Mouse (Mus musculus): ENCODE measurements around the gene Ets1.

DNA sequence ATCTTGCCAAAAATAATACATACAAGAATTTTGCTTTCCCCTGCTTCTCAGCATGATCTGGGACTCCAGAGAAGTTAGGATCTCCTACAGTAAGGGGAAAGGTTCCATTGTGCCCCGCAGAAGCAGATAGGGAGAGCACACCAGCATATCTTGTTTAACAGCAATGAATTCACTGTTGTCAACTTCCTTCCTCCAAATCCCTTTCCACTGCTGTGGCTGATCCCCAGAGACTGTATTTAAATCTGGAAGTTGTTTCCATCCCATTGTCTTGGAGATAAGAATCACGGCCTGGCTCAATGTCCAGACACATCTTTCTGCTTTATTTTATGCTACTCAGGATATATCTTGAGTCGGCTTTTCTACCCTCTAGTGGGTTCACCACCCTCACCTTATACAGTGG, 37.9 kb downstream of the Ets1 start:
- no peak for TF ChIP-seq CTCF (IDR thresholded peaks at IDR 0.05; ENCODE audit: low read depth)
- TF ChIP-seq EP300 (IDR thresholded peaks at IDR 0.05; ENCODE audit: low read depth) = no peak
